Mouse (Mus musculus) yolk sac, embryonic 10.5 days (tissue): ENCODE measurements around the gene Ccdc97.

Source experiments
- DNase-seq: peaks from one replicate; pipeline ENCODE4 v3.0.0-alpha.2; 2017; ENCODE audit warnings: low spot score

Gene Ccdc97

DNA sequence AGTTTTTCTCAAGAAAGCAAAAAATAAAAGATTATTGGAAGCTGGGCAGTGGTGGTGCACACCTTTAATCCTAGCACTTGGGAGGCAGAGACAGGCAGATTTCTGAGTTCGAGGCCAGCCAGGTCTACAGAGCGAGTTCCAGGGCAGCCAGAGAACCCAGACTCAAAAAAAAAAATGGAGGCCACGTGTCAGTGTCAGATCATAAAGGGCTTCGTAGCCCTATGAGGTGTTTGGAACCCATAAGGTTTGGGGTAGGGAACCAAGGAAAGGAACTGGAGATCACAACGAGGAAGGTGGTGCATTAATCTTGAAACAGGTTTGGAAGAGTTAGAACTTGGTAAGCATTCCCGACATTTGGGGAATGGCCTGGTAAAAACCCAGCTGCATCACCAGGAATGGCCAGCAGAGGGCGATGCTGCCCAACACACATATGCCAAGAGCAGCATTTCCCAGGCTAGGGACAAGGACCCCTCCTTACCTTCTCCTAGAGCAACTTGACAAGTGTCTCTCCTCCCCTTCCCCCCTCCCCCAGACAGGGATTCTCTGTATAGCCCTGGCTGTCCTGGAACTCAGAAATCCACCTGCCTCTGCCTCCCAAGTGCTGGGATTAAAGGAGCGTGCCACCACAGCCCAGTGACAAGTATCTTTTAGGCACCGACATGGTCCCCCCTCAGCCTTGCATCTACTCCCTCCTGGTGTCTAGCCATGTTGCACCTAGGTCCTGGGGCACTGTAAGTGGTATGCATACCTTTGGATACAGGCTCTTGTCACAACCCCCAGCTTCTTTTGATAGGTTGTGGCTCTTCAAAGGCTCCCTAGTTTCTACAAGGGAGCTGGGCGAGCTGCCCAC lies 1.1 kb upstream of the Ccdc97 start:
- DNase-seq = peak; percentile 73

DNA sequence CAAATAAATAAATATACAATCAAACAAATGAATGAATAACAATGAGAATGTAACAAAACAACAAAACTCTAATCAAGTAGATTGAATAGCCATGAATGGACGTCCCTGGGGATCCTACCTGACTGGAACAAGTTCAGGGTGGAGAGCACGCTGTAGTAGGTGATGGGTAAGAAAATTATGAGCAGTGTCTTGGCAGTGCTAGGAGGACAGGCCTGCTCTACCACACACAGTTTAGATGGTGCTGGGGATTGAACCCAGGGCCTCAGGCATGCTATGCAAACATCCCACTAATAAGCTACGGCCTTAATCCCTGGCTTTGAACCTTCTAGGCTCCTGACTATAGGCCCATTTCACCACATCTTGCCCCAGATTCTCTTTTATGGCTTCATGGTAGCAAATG lies 1.4 kb downstream of the Ccdc97 start:
- DNase-seq = no peak

DNA sequence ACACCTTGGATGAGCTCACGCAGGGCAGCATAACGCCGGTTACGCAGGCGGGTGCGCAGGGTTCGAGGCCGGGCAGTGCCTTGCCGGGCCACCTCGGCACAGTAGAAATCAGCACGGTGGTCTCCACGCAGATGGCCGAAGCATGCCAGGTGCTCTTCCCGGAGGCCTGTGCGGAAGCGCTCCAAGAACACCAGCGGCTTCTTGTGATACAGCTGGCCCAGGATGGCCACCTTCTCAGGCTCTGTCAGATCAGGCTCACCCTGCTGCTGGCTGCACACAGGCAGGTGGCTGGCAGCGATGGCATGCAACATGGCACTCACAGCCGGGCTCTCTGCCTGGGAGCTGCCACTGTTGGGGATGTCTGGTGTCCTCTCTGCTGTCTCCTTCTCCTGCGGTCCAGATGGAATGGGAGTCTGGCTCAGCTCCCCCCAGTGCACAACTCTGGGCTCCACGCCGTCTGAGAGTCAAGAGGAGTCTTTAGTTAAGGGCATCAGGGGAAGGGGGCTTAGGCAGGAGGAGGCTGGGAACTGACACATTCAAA lies 3.1 kb downstream of the Ccdc97 start:
- no peak for DNase-seq

DNA sequence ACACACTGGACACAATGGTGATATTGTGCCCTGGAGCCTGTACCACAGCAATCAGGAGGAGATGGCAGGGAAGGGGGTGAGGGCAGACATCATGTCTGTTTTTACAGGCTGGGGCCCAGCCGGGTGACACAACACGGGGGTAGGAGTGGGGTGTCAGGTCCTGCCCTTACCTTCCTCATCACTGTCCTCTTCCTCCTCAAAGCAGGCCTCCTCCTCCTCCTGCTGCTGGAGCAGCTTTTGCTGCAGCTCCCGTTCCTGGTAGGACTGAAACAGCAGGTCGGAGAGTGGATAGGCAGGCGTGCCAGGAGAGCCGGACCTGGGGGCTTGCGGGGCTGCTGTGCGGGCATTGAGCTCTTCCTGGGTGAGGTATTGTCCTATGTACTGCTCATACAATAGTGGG lies 4.3 kb downstream of the Ccdc97 start:
- no peak for DNase-seq

DNA sequence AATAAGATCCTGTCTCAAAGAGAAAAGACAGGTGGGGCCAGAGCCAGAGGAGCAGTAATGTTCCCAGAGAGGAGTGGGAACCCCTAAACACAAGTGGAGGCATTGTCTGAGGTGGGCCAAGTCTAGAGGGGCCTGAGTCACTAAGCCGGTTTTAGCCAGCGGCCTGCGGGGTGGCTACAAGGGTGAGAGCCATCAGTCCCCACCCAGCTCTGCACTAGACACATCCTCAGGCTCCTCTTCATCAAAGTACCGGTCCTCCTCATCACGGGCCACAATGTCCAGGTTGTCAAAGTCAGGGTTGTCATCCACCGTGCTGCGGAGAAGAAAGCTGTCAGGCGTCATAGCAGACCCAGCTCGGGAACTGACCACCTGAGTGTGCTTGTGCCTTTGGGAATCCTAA lies 6.1 kb downstream of the Ccdc97 start:
- no peak for DNase-seq

DNA sequence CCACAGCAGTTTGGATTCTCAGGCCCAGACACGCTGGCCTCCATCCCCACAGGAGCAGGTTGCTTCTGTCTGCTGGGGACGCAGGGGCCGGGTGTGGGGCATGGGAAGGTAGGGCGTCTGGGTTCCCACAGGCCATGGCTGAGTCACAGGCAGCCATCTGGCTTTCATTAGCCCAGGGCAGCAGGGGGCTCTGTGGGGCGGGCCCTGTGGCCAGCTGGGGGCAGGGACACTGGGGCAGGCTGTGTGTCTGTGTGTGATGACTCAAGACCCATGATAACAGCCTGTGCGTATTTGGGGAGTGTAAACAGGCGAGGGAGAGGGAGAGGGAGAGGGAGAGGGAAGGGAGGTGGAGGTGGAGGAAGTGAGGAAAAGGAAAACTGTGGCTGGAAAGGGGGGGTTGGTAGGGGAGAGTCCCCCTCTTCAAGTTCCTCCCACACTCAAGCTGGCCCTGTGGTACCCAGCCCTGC lies 7.1 kb downstream of the Ccdc97 start:
- DNase-seq = peak; percentile 71

DNA sequence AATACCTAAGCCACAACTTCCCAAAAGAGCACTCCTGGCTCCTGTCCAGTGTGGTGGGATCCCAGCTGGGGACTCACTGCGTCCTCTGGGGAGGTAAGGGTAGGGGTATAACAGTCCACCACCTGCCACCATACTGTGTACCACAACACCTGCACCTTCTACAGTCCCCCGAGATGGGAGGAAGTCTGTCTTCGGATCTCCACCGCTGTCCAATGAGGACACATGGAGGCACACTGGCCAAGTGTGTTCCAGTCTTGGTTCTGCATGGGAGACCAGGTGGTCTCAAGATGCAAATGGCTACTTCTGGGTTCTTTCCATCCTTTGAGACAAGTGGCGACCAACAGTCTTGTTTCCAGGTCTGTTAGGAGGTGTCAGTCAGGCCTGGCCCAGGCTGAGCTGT lies 7.7 kb downstream of the Ccdc97 start:
- no peak for DNase-seq

DNA sequence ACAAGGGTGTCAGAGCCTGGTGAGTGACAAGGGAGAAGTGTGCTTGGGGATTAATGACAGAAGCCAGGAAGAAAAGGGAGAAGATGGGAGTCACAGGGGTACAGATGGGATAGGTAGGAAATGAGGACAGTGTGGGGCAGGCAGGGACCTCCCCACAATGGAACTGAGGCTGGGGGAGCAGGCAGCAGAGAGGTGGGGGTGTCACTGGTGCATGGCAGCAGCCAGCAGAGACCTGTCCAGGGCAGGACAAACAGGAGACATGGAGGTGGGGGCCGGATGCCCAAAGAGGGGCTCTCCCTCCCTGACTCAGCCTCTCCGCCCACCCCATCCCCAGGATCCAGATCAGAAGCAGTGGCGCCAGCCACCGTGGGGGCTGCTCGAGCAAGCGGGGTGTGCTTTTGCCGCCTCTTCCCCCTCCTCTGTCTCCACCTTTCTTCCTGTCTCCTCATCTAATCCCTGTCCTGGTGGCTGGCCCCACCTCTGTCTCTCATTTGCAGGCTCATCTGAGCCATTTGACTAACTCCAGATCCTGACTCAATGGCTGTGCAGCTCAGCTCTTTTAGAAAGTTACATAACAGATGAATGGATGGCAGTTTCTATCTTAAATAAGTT lies 8.3 kb downstream of the Ccdc97 start:
- no peak for DNase-seq

DNA sequence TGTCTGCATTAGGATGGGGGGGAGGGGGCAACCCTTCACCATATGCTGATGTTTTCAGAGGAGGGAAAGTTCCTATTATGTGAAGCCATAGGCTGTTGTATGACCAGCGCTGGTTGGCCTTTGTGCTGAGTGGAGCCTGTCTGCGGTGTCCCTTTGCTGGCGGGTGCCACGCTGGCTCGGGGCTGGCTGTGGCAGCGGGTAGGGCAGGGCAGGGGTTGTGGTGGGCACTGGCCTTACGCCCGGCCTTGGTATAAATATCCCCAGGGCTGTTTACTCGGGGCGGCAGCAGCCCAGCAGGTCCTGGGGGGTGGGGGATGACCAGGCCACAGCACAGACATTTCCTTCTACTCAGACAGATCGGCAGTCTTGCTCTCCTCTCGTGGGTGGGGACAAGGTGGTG lies 8.9 kb downstream of the Ccdc97 start:
- DNase-seq = no peak

DNA sequence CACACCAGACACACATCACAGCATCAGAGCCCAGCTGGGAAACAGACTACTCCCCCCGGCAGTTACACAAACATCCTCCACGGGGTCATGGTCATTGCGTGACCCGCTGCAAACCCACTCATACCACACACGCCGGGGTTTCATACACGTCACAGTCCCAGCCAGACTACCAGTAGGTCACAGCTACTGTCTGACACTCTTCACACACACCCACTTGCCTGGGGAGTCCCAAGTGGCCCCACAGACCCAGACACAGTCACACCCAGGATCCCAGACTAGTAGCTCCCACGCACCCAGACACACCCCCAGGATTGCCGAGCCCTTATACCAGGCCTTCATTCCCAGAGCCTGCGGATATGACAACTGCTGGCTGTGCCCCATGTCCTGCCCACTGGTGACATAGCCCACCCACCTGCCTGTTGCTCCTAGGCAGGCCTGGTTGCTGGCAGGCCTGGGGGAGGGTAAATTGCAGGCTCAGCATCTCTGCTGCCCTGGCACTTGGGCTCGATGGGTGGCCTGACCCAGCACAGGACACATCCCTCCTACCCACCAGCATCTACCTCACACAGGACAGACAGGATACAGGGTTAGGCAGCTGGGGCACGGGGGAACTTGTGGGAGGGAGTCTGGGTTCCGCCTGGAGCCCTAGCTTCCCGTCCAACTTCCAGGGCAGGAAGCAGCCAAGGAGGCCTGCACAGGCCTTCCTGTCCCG lies 11.2 kb downstream of the Ccdc97 start:
- no peak for DNase-seq

DNA sequence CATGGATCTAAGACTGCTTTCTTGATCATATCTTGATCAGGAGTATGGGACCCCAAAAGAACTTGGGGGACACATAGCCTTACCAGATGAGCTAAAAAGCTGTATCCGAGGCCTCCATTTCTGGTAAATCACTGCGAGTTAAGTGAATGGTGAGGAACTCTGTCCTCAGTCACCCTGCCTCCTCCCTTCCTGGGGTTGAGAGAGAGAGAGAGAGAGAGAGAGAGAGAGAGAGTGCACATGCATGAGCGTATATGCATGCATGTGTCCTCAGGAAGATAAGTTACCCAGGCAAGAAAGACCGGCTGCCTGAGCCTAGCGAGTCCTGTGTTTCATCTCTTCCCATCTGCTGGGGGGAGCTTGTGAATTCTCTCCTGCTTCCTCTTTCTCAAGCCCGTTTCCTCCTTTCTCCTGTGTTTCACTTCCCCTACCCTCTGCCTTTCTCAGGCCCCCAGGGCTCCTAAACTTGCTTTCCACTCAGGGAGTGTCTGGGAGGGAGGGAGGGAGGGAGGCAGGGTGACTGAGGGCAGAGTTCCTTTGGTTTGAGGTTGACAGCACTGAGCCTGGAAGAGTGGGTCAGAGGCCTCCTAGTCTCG lies 12.2 kb downstream of the Ccdc97 start:
- DNase-seq = no peak

DNA sequence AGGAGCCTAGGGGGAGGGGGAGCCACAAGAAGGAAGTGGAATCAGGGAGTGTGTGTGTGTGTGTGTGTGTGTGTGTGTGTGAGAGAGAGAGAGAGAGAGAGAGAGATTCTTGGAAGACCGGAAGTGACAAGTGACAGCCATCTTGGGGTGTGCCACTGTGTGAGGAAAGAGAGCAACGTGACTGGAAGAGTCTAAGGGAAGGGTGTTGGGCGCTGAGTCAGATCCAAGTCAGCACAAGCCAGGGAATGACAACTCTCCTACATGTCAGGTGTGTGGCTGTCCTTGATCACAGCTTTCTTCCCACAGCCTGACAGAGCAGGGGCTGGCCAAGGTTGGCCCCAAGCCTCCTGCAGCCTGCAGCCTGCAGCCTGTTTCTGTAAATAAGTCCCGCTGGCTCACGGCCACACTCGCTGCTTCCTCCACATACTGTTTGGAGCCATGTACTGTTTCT lies 13.1 kb downstream of the Ccdc97 start:
- DNase-seq = no peak

DNA sequence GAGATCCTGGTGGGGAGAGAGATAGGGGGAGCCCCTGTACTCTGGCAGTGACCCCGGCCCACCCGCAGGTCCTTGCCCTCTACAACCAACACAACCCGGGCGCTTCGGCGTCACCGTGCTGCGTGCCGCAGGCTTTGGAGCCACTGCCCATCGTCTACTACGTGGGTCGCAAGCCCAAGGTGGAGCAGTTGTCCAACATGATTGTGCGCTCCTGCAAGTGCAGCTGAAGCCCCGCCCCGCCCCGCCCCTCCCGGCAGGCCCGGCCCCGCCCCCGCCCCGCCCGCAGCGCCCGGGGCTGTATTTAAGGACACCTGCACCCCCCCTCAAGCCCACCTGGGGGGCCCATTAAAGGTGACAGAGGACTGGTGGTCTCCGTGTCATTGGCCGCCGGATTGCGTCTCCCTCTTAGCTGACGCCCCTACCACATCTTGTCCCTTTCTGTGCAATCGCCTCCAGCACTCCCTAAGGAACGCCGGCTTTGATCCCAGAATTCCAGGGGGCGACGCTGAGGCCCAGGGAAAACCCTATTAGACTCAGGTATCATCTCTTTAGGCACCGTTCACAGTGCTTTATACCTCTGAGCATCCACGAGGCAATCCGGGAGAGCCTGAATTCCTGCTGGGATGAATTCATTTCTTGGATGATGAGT lies 14.0 kb downstream of the Ccdc97 start:
- DNase-seq = peak; percentile 78

DNA sequence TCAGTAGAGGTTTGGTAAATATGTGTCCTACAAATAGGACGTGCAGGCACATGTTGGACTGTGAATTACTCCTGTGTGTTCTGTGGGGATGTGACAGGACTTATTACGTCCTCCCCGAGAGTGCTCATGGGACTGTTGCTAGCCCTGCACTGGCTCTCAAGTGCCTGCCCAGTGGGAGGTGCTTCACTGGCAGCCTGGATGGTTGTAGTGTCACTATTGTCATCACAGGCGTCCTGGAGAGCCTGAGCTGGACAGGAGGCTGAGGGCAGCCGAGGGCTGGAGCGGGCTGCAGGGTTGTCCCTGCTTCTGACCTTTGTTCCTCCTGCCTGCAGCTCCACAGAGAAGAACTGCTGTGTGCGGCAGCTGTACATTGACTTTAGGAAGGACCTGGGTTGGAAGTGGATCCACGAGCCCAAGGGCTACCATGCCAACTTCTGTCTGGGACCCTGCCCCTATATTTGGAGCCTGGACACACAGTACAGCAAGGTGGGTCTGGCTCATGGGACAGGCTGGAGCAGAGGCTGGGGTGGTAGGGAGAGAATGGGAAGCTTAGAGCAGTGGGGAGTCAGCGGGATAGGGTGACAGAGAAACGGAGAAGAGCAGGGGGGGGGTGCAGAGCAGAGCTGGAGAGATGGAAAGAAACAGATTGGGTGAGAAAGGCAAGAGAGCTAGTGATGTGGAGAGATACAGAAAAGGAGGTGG lies 14.9 kb downstream of the Ccdc97 start:
- peak; percentile 52 for DNase-seq

DNA sequence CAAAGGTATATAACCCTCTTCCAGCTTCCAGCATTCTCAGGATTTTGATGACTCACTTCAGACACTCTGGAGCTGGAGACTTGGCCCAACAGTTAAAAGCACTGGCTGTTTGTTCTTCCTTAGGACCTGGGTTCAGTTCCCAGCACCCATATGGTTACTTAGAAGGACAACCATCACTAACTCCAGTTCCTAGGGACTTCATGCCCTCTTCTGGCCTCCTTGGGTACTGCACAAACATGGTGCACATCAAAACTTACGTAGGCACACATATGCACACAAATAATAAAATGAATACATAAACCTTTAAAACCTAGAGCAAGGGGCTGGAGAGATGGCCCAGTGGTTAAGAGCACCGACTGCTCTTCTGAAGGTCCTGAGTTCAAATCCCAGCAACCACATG lies 16.5 kb downstream of the Ccdc97 start:
- DNase-seq = no peak

DNA sequence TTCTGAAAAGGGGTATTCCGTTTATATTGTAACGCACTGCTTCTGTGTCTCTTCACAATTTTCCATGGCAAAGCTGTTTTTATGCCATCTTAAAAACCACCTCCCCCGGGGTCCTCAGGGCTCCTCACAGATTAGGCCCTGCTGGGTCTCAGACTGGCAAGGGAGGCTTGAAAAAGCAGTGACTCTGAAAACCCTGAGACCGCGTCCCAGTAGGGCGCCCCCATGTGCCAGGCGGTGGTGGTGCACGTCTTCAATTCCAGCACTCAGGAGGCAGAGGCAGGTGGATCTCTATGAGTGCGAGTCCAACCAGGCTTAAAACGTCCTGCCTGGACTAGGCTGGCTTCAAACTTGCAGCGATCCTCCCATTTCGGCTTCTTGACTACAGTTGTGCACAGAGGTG lies 18.2 kb downstream of the Ccdc97 start:
- DNase-seq = no peak

DNA sequence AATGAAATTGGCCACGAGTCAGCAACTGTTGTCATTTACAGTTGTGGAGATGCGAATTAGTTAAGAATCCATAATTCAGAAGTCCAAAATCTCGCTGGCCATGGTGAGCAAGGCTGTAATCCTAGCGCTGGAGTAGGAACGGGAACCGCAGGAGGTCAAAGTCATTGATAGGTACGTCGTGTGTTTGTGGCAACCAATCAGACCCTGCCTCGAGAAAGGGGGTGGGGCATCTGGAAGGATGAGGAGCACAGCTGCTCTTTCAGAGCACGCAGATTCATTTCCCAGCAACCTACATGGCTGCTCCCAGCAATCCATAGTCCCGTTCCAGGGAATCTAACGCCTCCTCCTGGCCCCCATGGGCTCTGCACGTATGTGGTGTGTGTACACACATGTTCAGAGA lies 19.0 kb downstream of the Ccdc97 start:
- DNase-seq = no peak

DNA sequence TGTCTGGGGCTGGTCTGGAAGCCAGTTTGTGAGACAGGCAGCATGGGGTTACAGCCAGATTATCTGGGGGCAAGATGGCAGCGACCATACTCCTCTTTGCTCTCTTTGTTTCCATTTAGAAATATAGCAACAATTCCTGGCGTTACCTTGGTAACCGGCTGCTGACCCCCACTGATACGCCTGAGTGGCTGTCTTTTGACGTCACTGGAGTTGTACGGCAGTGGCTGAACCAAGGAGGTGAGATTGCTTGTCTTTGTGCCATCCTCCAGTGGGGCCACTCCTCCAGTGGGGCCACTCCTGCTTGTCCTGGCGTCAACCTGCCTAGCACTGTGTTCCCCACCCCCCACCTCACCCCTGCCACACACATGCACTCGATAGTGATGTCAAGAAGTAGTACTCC lies 24.8 kb downstream of the Ccdc97 start:
- no peak for DNase-seq

DNA sequence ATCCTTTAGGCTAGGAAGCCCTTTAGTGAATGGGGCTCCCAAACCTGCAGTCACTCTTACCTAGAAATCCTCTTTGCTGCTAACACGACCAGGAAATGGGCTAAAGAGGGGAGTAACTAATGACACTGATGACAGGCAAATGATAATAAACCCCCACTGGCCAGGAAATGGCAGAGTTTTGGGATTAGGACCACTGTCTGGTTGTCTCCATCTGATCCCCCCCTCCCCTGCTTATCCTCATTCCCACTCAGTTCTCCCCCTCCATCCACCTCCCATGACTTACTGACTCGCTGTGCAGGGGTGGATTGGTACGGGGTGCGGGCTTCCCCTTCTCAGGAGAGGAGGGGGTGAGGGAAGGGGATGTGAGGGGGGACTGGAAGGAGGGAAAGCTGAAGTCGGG lies 28.8 kb downstream of the Ccdc97 start:
- no peak for DNase-seq

DNA sequence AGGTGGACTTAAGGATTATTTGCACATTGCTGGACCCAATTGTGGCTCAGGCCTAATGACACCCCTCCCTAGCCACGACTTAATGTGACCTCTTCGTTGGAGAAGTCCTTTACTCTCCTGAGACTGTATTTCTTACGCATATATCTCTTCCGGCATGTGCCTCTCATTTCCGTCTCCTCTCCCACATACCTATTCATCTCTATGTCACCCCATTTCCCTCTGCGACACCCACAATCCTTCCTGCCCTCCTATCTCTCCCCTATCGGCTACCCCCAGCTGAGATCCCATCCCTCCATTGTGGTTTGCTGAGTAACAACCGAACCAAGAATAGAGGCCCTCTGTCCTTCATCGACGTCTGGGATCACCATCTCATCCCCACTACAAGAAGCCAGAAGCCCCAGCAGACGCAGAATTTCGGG lies 29.3 kb downstream of the Ccdc97 start:
- DNase-seq = peak; percentile 4
